Mouse (Mus musculus) MEL (cell line): Measurements from ENCODE around the gene Prep.
"Not testable (repeated sequence)": the region's sequence is repeated elsewhere in the genome, so short reads cannot be mapped to it uniquely, and the experiment has no call there.

ENCODE experiments used
- CTCF ChIP-seq, 3 experiments: IDR thresholded peaks in 2 of 3; conservative IDR thresholded peaks in 1 of 3; 2 replicates each; pipeline ENCODE4 v1.5.1; 2011 to 2012; ENCODE audit warnings: low read length in 3 of 3, low read depth in 2 of 3, mild to moderate bottlenecking in 2 of 3, improper control_type of control experiment in 1 of 3, inconsistent platforms in 1 of 3, mixed read lengths in 1 of 3, moderate library complexity in 1 of 3; ENCODE audit not compliant: control insufficient read depth in 1 of 3, insufficient read depth in 1 of 3, poor library complexity in 1 of 3, severe bottlenecking in 1 of 3
- NRF1 ChIP-seq: IDR thresholded peaks from 2 replicates; pipeline ENCODE4 v1.6.1; 2014; ENCODE audit warnings: low read depth, mild to moderate bottlenecking, inconsistent platforms, low read length, improper control_type of control experiment, moderate library complexity; ENCODE audit not compliant: poor library complexity, insufficient read depth, severe bottlenecking
- POLR2AphosphoS2 ChIP-seq: IDR thresholded peaks from 2 replicates; pipeline ENCODE4 v1.6.1; 2011; ENCODE audit warnings: low read length, improper control_type of control experiment
- POLR2AphosphoS5 ChIP-seq: IDR thresholded peaks from 2 replicates; pipeline ENCODE4 v1.6.1; 2012; ENCODE audit warnings: low read depth, borderline replicate concordance, mild to moderate bottlenecking, inconsistent platforms, low read length, moderate library complexity, mixed read lengths
- ZKSCAN1 ChIP-seq: IDR thresholded peaks from 2 replicates; pipeline ENCODE4 v1.6.1; 2012; ENCODE audit warnings: low read depth, mild to moderate bottlenecking, inconsistent platforms, low read length, improper control_type of control experiment, moderate library complexity

GRCm38 (mm10) chr10:45177798-45178197, 110.8 kb downstream of the Prep start, which contains the start of gene Popdc3:
- TF ChIP-seq NRF1; POLR2AphosphoS5; CTCF (IDR thresholded peaks at IDR 0.05 in 2 of 3, conservative IDR thresholded peaks at IDR 0.05 in 1 of 3; ENCODE audit: control insufficient read depth in 1 of 3, insufficient read depth in 1 of 3, low read depth in 2 of 3, low read length in 3 of 3, poor library complexity in 1 of 3, severe bottlenecking in 1 of 3); POLR2AphosphoS2; ZKSCAN1: not testable (repeated sequence)
